Mouse (Mus musculus): ENCODE data around the gene Mtf1. TPM values are rescaled to one million over a fixed set of nuclear protein-coding genes. Genes with fewer than 3 reads are reported as not detected.

The Mtf1 gene
- polyA plus RNA-seq, 1 experiment, result 12.4 TPM

DNA sequence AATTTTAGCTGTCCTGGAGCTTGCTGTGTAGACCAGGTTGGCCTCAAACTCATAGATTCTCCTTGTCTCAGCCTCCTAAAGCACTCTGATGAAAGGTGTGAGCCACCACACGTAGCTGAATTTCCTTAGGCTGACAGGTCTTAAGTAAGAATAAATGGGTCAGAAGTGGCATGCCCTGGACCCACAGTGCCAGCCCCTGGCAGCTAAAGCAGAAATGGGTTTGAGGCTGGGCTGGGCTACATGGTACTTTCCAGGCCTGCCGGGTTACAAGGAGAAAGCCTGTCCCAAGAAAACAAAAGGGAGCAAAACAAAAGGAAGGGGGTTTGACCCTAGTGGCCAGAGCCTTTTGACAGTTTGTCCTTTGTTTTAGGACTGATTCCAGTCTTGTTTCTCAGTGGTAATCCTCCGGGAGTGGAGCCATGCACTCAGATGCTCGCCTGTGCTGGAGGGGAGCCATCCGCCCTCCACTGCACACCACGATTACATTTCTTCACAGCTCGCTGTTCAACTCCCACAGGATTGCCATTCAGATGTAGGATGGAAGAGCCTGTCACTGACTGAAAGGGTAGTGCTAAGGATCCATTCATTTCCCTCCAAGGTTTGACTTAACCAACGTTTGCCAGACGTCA, 9.6 kb downstream of the Mtf1 start:
- H3K36me3 ChIP-seq (ENCODE audit: control insufficient read depth, insufficient read depth, low read length), result peaks cover 28% of the 10 kb centered on the region
- no peaks in the 10 kb centered on the region for H3K27me3 ChIP-seq (ENCODE audit: control insufficient read depth, insufficient read depth, low read length)
- 76% methylated on average over 9 of the region's 9 CpGs for WGBS
- H3K27ac ChIP-seq (ENCODE audit: insufficient read depth, low read depth, low read length), result no peak overlapping the region
- peaks cover 14% of the 10 kb centered on the region; the same call in 1 of the 2 replicates for H3K4me1 ChIP-seq (ENCODE audit: control insufficient read depth, insufficient read depth, insufficient read length, low read length)
- H3K4me3 ChIP-seq (ENCODE audit: low read depth, low read length), result no peak overlapping the region
- no peak for TF ChIP-seq POLR2A (IDR thresholded peaks at IDR 0.05; ENCODE audit: low read depth, low read length)
- TF ChIP-seq CTCF (IDR thresholded peaks at IDR 0.05; ENCODE audit: extremely low read depth, insufficient read length, insufficient replicate concordance, low read depth, low read length), result no peak

DNA sequence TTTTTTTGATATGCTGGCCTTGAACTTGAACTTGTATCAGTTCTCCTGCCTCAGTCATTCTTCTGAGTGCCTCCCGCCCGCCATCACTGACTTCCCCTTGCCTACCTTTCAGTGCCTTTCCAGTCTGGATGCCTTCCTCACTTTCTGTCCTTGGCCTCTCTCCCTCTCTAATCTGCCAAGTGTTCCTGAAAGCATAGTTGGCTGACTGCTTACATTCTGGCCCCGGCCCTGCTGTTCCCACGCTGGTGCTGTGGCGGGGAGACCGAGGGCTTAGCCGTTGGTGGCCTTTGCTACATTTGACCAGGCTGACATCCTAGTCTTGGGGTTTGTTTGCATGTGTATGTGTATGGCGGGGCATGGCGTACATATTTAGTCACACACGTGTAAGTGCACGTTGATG, 14.0 kb downstream of the Mtf1 start:
- peaks cover 25% of the 10 kb centered on the region for H3K36me3 ChIP-seq (ENCODE audit: control insufficient read depth, insufficient read depth, low read length)
- no peaks in the 10 kb centered on the region for H3K27me3 ChIP-seq (ENCODE audit: control insufficient read depth, insufficient read depth, low read length)
- peaks cover 14% of the 10 kb centered on the region; the same call in 1 of the 2 replicates for H3K4me1 ChIP-seq (ENCODE audit: control insufficient read depth, insufficient read depth, insufficient read length, low read length)
- WGBS, result 82% methylated on average over 11 of the region's 11 CpGs
- no peak overlapping the region for H3K4me3 ChIP-seq (ENCODE audit: low read depth, low read length)
- H3K27ac ChIP-seq (ENCODE audit: insufficient read depth, low read depth, low read length), result no peak overlapping the region
- TF ChIP-seq POLR2A (IDR thresholded peaks at IDR 0.05; ENCODE audit: low read depth, low read length) (no peak), CTCF (IDR thresholded peaks at IDR 0.05; ENCODE audit: extremely low read depth, insufficient read length, insufficient replicate concordance, low read depth, low read length) (no peak)

DNA sequence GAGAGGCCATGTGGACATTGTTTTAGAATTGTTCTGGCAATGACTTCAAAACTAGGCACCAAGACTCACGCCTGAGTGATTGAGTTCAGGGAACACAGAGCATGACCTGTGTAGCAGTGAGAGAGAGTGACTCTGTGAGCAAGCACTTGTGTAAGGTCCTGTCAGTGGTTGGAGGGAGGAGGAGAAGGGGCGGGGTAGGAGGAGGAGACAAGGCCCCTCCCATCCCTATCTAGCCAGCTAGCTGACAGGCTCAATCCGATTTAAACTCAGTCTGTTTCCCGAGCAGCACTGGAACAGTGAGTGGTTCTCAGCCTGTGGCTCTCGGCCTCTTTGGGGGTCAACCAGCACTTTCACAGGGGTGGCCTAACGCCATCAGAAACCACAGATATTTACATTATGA, 15.9 kb downstream of the Mtf1 start:
- TF ChIP-seq POLR2A (IDR thresholded peaks at IDR 0.05; ENCODE audit: low read depth, low read length) (peak; percentile 63; the same call in 1 of the 2 replicates), CTCF (IDR thresholded peaks at IDR 0.05; ENCODE audit: extremely low read depth, insufficient read length, insufficient replicate concordance, low read depth, low read length) (no peak)
- Histone ChIP-seq H3K4me1 (ENCODE audit: control insufficient read depth, insufficient read depth, insufficient read length, low read length) (peaks cover 14% of the 10 kb centered on the region; the same call in 1 of the 2 replicates), H3K27ac (ENCODE audit: insufficient read depth, low read depth, low read length) (peak overlapping the region; percentile 48), H3K4me3 (ENCODE audit: low read depth, low read length) (no peak overlapping the region), H3K27me3 (ENCODE audit: control insufficient read depth, insufficient read depth, low read length) (no peaks in the 10 kb centered on the region), H3K36me3 (ENCODE audit: control insufficient read depth, insufficient read depth, low read length) (peaks cover 30% of the 10 kb centered on the region)
- 12% methylated on average over 6 of the region's 6 CpGs for WGBS

DNA sequence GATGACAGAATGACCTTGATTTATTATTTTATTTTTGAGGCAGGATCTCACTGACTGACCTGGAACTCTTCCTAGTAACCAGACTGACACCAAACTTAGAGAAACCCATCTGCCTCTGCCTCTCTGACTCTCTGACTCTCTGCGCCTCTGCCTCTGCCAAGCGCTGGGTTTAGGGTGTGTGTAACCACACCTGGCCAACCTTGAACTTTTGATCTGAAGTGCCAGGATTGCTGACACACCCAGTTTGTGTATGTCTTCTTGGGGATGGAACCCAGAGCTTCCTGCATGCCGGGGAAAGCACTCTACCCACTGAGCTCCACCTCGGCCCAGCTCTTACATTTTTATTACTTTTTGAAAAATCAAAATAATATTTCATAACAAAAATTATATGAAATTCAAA, 16.9 kb downstream of the Mtf1 start:
- no peak for TF ChIP-seq POLR2A (IDR thresholded peaks at IDR 0.05; ENCODE audit: low read depth, low read length)
- TF ChIP-seq CTCF (IDR thresholded peaks at IDR 0.05; ENCODE audit: extremely low read depth, insufficient read length, insufficient replicate concordance, low read depth, low read length), result no peak
- Histone ChIP-seq H3K27ac (ENCODE audit: insufficient read depth, low read depth, low read length) (peak overlapping the region; percentile 48; the same call in 1 of the 2 replicates), H3K36me3 (ENCODE audit: control insufficient read depth, insufficient read depth, low read length) (peaks cover 39% of the 10 kb centered on the region), H3K4me3 (ENCODE audit: low read depth, low read length) (no peak overlapping the region), H3K27me3 (ENCODE audit: control insufficient read depth, insufficient read depth, low read length) (no peaks in the 10 kb centered on the region), H3K4me1 (ENCODE audit: control insufficient read depth, insufficient read depth, insufficient read length, low read length) (peaks cover 14% of the 10 kb centered on the region; the same call in 1 of the 2 replicates)
- 22% methylated on average over 4 of the region's 4 CpGs for WGBS

DNA sequence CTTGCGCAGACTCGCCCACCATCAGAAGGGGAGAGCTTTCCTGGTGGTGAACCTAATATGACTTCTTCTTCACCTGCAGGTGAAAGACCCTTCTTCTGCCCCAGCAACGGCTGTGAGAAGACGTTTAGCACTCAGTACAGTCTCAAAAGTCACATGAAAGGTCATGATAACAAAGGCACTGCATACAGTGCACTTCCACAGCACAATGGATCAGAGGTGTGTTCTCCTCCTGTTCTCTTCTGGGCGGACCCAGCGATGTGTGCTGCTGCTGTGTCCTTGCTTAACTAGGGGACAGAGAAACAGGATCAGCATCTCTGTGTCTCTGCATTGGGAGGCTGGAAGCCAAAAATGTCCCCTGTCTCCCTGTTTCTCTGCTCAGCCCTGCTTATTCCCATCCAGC, 23.1 kb downstream of the Mtf1 start:
- TF ChIP-seq CTCF (IDR thresholded peaks at IDR 0.05; ENCODE audit: extremely low read depth, insufficient read length, insufficient replicate concordance, low read depth, low read length), result no peak
- no peak for TF ChIP-seq POLR2A (IDR thresholded peaks at IDR 0.05; ENCODE audit: low read depth, low read length)
- WGBS, result 91% methylated on average over 6 of the region's 6 CpGs
- no peaks in the 10 kb centered on the region for H3K4me1 ChIP-seq (ENCODE audit: control insufficient read depth, insufficient read depth, insufficient read length, low read length)
- H3K4me3 ChIP-seq (ENCODE audit: low read depth, low read length), result no peak overlapping the region
- no peak overlapping the region for H3K27ac ChIP-seq (ENCODE audit: insufficient read depth, low read depth, low read length)
- no peaks in the 10 kb centered on the region for H3K27me3 ChIP-seq (ENCODE audit: control insufficient read depth, insufficient read depth, low read length)
- H3K36me3 ChIP-seq (ENCODE audit: control insufficient read depth, insufficient read depth, low read length), result peaks cover 71% of the 10 kb centered on the region

DNA sequence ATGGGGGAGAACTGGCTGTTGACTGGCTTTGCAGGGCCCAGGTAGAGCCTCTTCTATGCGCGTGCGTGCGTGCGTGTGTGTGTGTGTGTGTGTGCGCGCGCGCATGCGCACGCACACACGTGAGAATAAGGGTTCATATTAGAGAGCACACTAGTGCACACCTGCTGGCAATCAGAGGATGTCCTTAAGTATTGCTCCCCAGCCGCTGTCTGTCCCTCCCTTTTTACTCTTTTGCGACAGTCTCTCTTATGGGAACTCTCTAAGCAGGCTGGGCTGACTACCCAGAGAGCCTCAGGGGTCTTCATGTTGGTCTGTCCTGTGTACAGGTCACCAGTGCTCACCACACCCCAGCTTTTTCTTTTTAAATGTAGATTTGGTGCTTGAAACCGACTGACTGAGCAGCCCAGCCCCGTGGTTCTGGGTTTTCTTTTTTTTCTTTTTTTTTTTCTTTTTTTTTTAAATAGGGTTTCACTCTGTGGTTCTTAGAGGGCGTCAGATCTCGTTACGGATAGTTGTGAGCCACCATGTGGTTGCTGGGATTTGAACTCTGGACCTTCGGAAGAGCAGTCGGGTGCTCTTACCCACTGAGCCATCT, 23.6 kb downstream of the Mtf1 start:
- peaks cover 71% of the 10 kb centered on the region for H3K36me3 ChIP-seq (ENCODE audit: control insufficient read depth, insufficient read depth, low read length)
- H3K4me1 ChIP-seq (ENCODE audit: control insufficient read depth, insufficient read depth, insufficient read length, low read length), result no peaks in the 10 kb centered on the region
- no peak for TF ChIP-seq POLR2A (IDR thresholded peaks at IDR 0.05; ENCODE audit: low read depth, low read length)
- no peak for TF ChIP-seq CTCF (IDR thresholded peaks at IDR 0.05; ENCODE audit: extremely low read depth, insufficient read length, insufficient replicate concordance, low read depth, low read length)
- 95% methylated on average over 21 of the region's 21 CpGs for WGBS
- H3K27ac ChIP-seq (ENCODE audit: insufficient read depth, low read depth, low read length), result no peak overlapping the region
- no peaks in the 10 kb centered on the region for H3K27me3 ChIP-seq (ENCODE audit: control insufficient read depth, insufficient read depth, low read length)
- no peak overlapping the region for H3K4me3 ChIP-seq (ENCODE audit: low read depth, low read length)

DNA sequence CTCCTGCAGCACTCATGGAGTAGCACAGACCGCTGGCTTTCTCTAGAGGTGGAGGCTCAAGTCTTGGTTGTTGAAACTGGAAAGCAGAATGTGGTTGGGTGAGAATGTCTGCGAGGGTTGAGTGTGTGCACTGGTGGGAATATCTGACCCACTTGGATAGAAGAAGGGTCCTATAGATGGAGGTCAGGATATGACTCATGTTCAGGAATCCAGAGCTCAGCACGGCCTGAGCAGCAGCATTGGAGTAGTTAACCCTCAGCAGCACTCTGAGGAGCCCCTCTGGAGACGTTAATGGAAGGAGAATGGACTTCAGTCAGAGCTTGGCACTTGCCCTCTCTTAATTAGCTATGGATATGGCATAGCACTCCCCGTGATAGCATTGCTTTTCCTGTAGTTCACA, 27.8 kb downstream of the Mtf1 start:
- Histone ChIP-seq H3K27me3 (ENCODE audit: control insufficient read depth, insufficient read depth, low read length) (no peaks in the 10 kb centered on the region), H3K4me1 (ENCODE audit: control insufficient read depth, insufficient read depth, insufficient read length, low read length) (no peaks in the 10 kb centered on the region), H3K4me3 (ENCODE audit: low read depth, low read length) (no peak overlapping the region), H3K27ac (ENCODE audit: insufficient read depth, low read depth, low read length) (no peak overlapping the region), H3K36me3 (ENCODE audit: control insufficient read depth, insufficient read depth, low read length) (peaks cover 63% of the 10 kb centered on the region)
- 64% methylated on average over 5 of the region's 5 CpGs for WGBS
- TF ChIP-seq POLR2A (IDR thresholded peaks at IDR 0.05; ENCODE audit: low read depth, low read length) (no peak), CTCF (IDR thresholded peaks at IDR 0.05; ENCODE audit: extremely low read depth, insufficient read length, insufficient replicate concordance, low read depth, low read length) (no peak)

Measured in small intestine, adult 2 months (tissue).